Mouse (Mus musculus): ENCODE data around the gene Hoxb13. TPM values are rescaled to one million over a fixed set of nuclear protein-coding genes. Genes with fewer than 3 reads are reported as not detected.

Hoxb13 gene
- total and polyA plus RNA-seq, 3 experiments: 13.8 to 16.7 TPM; not detected in 1

- Histone ChIP-seq H3K4me1 (ENCODE audit: control insufficient read depth in 1 of 2, insufficient read depth in 2 of 2, low read length in 2 of 2) (peaks cover 7 to 13% of the 10 kb centered on the region in 2 experiments), H3K27ac (ENCODE audit: control insufficient read depth, low read depth, low read length) (no peak overlapping the region), H3K27me3 (ENCODE audit: control insufficient read depth in 1 of 2, insufficient read depth in 2 of 2, low read length in 2 of 2) (peaks cover 19 to 26% of the 10 kb centered on the region in 2 experiments), H3K9ac (ENCODE audit: control insufficient read depth, low read depth, low read length, poor library complexity, severe bottlenecking) (no peak overlapping the region), H3K9me3 (replicated peaks; ENCODE audit: insufficient read depth, low read length) (no peaks in the 10 kb centered on the region), H3K79me2 (ENCODE audit: control insufficient read depth, insufficient read depth, low read length, poor library complexity) (peaks cover 6% of the 10 kb centered on the region), H3K4me3 (ENCODE audit: control insufficient read depth in 1 of 2, insufficient read depth in 1 of 2, low read depth in 2 of 2, low read length in 2 of 2) (no peak overlapping the region), H3K36me3 (ENCODE audit: control insufficient read depth in 1 of 2, insufficient read depth in 2 of 2, low read length in 2 of 2) (peaks cover 0 to 8% of the 10 kb centered on the region in 2 experiments; a peak in 2 of 4 replicates)
- no peak for DNase-seq (ENCODE audit: low read depth, low spot score)
- TF ChIP-seq RCOR1 (IDR thresholded peaks at IDR 0.05; ENCODE audit: low read depth, low read length) (no peak), MYB (IDR thresholded peaks at IDR 0.05; ENCODE audit: low read depth, low read length) (no peak), MYC (IDR thresholded peaks at IDR 0.05; ENCODE audit: low read depth, low read length) (no peak), CHD2 (IDR thresholded peaks at IDR 0.05; ENCODE audit: low read length) (no peak), SMC3 (IDR thresholded peaks at IDR 0.05; ENCODE audit: low read depth, low read length) (no peak), ZMIZ1 (IDR thresholded peaks at IDR 0.05; ENCODE audit: low read depth, low read length) (no peak), ZC3H11A (IDR thresholded peaks at IDR 0.05; ENCODE audit: low read depth, low read length) (no peak), CHD1 (IDR thresholded peaks at IDR 0.05; ENCODE audit: low read depth, low read length) (no peak), ZNF384 (IDR thresholded peaks at IDR 0.05; ENCODE audit: low read depth, low read length) (no peak), POLR2AphosphoS2 (IDR thresholded peaks at IDR 0.05; ENCODE audit: low read length) (no peak), MAX (IDR thresholded peaks at IDR 0.05; ENCODE audit: low read length) (no peak), MAFK (IDR thresholded peaks at IDR 0.05; ENCODE audit: borderline replicate concordance, low read depth, low read length) (no peak)
These were observed 3.0 kb upstream of the Hoxb13 start for GRCm38 (mm10) chr11:96191132-96191531.

- Histone ChIP-seq H3K79me2 (ENCODE audit: control insufficient read depth, insufficient read depth, low read length, poor library complexity) (peaks cover 6% of the 10 kb centered on the region), H3K27ac (ENCODE audit: control insufficient read depth, low read depth, low read length) (peak overlapping the region; percentile 59), H3K9ac (ENCODE audit: control insufficient read depth, low read depth, low read length, poor library complexity, severe bottlenecking) (peak overlapping the region; percentile 79), H3K4me1 (ENCODE audit: control insufficient read depth in 1 of 2, insufficient read depth in 2 of 2, low read length in 2 of 2) (peaks cover 7 to 14% of the 10 kb centered on the region in 2 experiments), H3K36me3 (ENCODE audit: control insufficient read depth in 1 of 2, insufficient read depth in 2 of 2, low read length in 2 of 2) (peaks cover 0 to 8% of the 10 kb centered on the region in 2 experiments; a peak in 2 of 4 replicates), H3K27me3 (ENCODE audit: control insufficient read depth in 1 of 2, insufficient read depth in 2 of 2, low read length in 2 of 2) (peaks cover 2 to 4% of the 10 kb centered on the region in 2 experiments; a peak in 3 of 4 replicates), H3K4me3 (ENCODE audit: control insufficient read depth in 1 of 2, insufficient read depth in 1 of 2, low read depth in 2 of 2, low read length in 2 of 2) (peak overlapping the region; percentile 70 to 90), H3K9me3 (replicated peaks; ENCODE audit: insufficient read depth, low read length) (no peaks in the 10 kb centered on the region)
- DNase-seq (ENCODE audit: low read depth, low spot score): no peak
- TF ChIP-seq E2F4 (IDR thresholded peaks at IDR 0.05; ENCODE audit: borderline replicate concordance, low read depth, low read length) (no peak), KAT2A (conservative IDR thresholded peaks at IDR 0.05; ENCODE audit: low read depth, low read length) (no peak), ZC3H11A (IDR thresholded peaks at IDR 0.05; ENCODE audit: low read depth, low read length) (no peak), RAD21 (IDR thresholded peaks at IDR 0.05; ENCODE audit: low read depth, low read length) (no peak), POLR2AphosphoS2 (IDR thresholded peaks at IDR 0.05; ENCODE audit: low read length) (no peak; the same call in 1 of the 2 replicates), MXI1 (IDR thresholded peaks at IDR 0.05; ENCODE audit: low read depth, low read length) (no peak), TBP (IDR thresholded peaks at IDR 0.05; ENCODE audit: low read depth, low read length) (peak; percentile 6; the same call in 1 of the 2 replicates), CHD1 (IDR thresholded peaks at IDR 0.05; ENCODE audit: low read depth, low read length) (0 out of 2 replicates have a peak, but pooled peaks have one; percentile 12), CHD2 (IDR thresholded peaks at IDR 0.05; ENCODE audit: low read length) (no peak), UBTF (IDR thresholded peaks at IDR 0.05; ENCODE audit: borderline replicate concordance, insufficient read depth, low read depth, low read length) (no peak), USF1 (IDR thresholded peaks at IDR 0.05; ENCODE audit: low read depth, low read length) (no peak), ZMIZ1 (IDR thresholded peaks at IDR 0.05; ENCODE audit: low read depth, low read length) (no peak), GATA1 (IDR thresholded peaks at IDR 0.05; ENCODE audit: low read depth, low read length) (no peak), GABPA (IDR thresholded peaks at IDR 0.05; ENCODE audit: low read depth, low read length) (no peak), ZNF384 (IDR thresholded peaks at IDR 0.05; ENCODE audit: low read depth, low read length) (no peak), RCOR1 (IDR thresholded peaks at IDR 0.05; ENCODE audit: low read depth, low read length) (no peak)
These were observed 240 bp downstream of the Hoxb13 start for GRCm38 (mm10) chr11:96194401-96194710.

Measured in MEL (cell line).